Mouse (Mus musculus) limb, embryonic 14.5 days (tissue): Measurements from ENCODE around the gene Grid2ip. TPM values are rescaled to one million over a fixed set of nuclear protein-coding genes. Genes with fewer than 3 reads are reported as not detected.

ENCODE experiments used
- ATAC-seq: fragments of 200-750 bp; cut with Nextera tagmentation; 2 replicates; pipeline ENCODE4 v1.8.0; 2017; ENCODE audit warnings: low read depth, moderate number of reproducible peaks, moderate TSS enrichment; ENCODE audit not compliant: low FRiP score
- DNase-seq: peaks from one replicate; pipeline ENCODE4 v3.0.0-alpha.2; 2015; ENCODE audit warnings: low spot score
- H3K27ac ChIP-seq: fragments of 300-500 bp; sonication (generic); replicated peaks from 2 replicates; pipeline ENCODE4 v1.5.1; 2014; ENCODE audit warnings: low read depth, mild to moderate bottlenecking, low read length, moderate library complexity, mixed read lengths
- H3K27me3 ChIP-seq: fragments of 300-500 bp; sonication (generic); 2 replicates; pipeline ENCODE4 v1.6.1; 2014; ENCODE audit warnings: low read length, mixed read lengths; ENCODE audit not compliant: control insufficient read depth, insufficient read depth
- H3K36me3 ChIP-seq: fragments of 300-500 bp; sonication (generic); 2 replicates; pipeline ENCODE4 v1.6.1; 2014; ENCODE audit warnings: mild to moderate bottlenecking, low read length, moderate library complexity, mixed read lengths; ENCODE audit not compliant: control insufficient read depth, insufficient read depth
- H3K4me1 ChIP-seq: fragments of 300-500 bp; sonication (generic); 2 replicates; pipeline ENCODE4 v1.6.1; 2014; ENCODE audit warnings: antibody characterized with exemption, low read length, mixed read lengths; ENCODE audit not compliant: control insufficient read depth, insufficient read depth
- H3K4me2 ChIP-seq: fragments of 300-500 bp; sonication (generic); replicated peaks from 2 replicates; pipeline ENCODE4 v1.6.1; 2014; ENCODE audit warnings: low read depth, mild to moderate bottlenecking, low read length, moderate library complexity; ENCODE audit not compliant: severe bottlenecking
- H3K4me3 ChIP-seq: fragments of 300-500 bp; sonication (generic); replicated peaks from 2 replicates; pipeline ENCODE4 v1.5.1; 2014; ENCODE audit warnings: low read length
- H3K9ac ChIP-seq: fragments of 300-500 bp; sonication (generic); 2 replicates; pipeline ENCODE4 v1.6.1; 2014; ENCODE audit warnings: mild to moderate bottlenecking, low read depth, low read length, moderate library complexity; ENCODE audit not compliant: severe bottlenecking
- H3K9me3 ChIP-seq: fragments of 300-500 bp; sonication (generic); 2 replicates; pipeline ENCODE4 v1.6.1; 2016; ENCODE audit warnings: low read length; ENCODE audit not compliant: control insufficient read depth
- POLR2A ChIP-seq: fragments of 200-500 bp; IDR thresholded peaks from 2 replicates; pipeline ENCODE4 v1.8.0; 2012; ENCODE audit warnings: inconsistent platforms, mild to moderate bottlenecking, moderate library complexity, borderline replicate concordance; ENCODE audit not compliant: insufficient read depth, insufficient read length; ENCODE audit errors: extremely low read depth
- WGBS: fragments of 180-500 bp; shearing (Covaris S2); extraction: QIAGEN DNeasy Blood & Tissue Kit; methylation state at CpG from one replicate; pipeline ENCODE4 v1.1.7; 2014; 5-methylcytosine and 5-hydroxymethylcytosine counted together
- polyA plus RNA-seq, 2 experiments: library from polyadenylated mRNA; depleted of rRNA in 1 of 2; stranded (reverse) in 1 of 2; unstranded in 1 of 2; fragments of >200 nt; fragmentation: Nextera tagmentation in 1 of 2; extraction: Ambion mirVana in 1 of 2; gene quantifications; 2 replicates each; pipeline versions ENCODE4 v1.2.1 to v1.2.3; 2012 to 2014

The Grid2ip gene
- polyA plus RNA-seq, 2 experiments, result 0.89 to 1.5 TPM

- H3K4me3 ChIP-seq, result peak overlapping the region; percentile 78
- peak overlapping the region; percentile 97; the same call in 1 of the 2 replicates for H3K9ac ChIP-seq
Observed at GRCm38 (mm10) chr5:143405200-143405599, 48.1 kb downstream of the Grid2ip start.

GRCm38 (mm10) chr5:143406548-143406947, 49.4 kb downstream of the Grid2ip start:
- ATAC-seq, result no peak
- Histone ChIP-seq H3K36me3 (peaks cover 50% of the 10 kb centered on the region), H3K4me2 (no peak overlapping the region), H3K9ac (no peak overlapping the region), H3K9me3 (no peaks in the 10 kb centered on the region), H3K27me3 (no peaks in the 10 kb centered on the region), H3K4me3 (no peak overlapping the region), H3K27ac (no peak overlapping the region), H3K4me1 (peaks cover 12% of the 10 kb centered on the region)
- 94% methylated on average over 9 of the region's 9 CpGs for WGBS
- TF ChIP-seq POLR2A, result no peak
- no peak for DNase-seq

More at GRCm38 (mm10) chr5:143405200-143405599, 48.1 kb downstream of the Grid2ip start:
- Histone ChIP-seq H3K4me2 (peak overlapping the region; percentile 70), H3K27ac (no peak overlapping the region), H3K36me3 (peaks cover 36% of the 10 kb centered on the region), H3K9me3 (no peaks in the 10 kb centered on the region), H3K27me3 (no peaks in the 10 kb centered on the region), H3K4me1 (peaks cover 12% of the 10 kb centered on the region)
- WGBS, result 83% methylated on average over 9 of the region's 9 CpGs
- DNase-seq, result no peak
- no peak for TF ChIP-seq POLR2A
- no peak for ATAC-seq

- H3K36me3 ChIP-seq, result peaks cover 72% of the 10 kb centered on the region
- ATAC-seq, result no peak
- 85% methylated on average over 3 of the region's 3 CpGs for WGBS
Observed at GRCm38 (mm10) chr5:143409239-143409638, 52.1 kb downstream of the Grid2ip start.

GRCm38 (mm10) chr5:143410841-143411395, 53.8 kb downstream of the Grid2ip start:
- Histone ChIP-seq H3K9ac (no peak overlapping the region), H3K27ac (no peak overlapping the region), H3K4me3 (no peak overlapping the region), H3K4me2 (no peak overlapping the region), H3K27me3 (no peaks in the 10 kb centered on the region), H3K36me3 (peaks cover 74% of the 10 kb centered on the region), H3K4me1 (no peaks in the 10 kb centered on the region), H3K9me3 (no peaks in the 10 kb centered on the region)
- DNase-seq (no peak), ATAC-seq (no peak)
- WGBS, result 87% methylated on average over 4 of the region's 4 CpGs
- no peak for TF ChIP-seq POLR2A

More at GRCm38 (mm10) chr5:143409239-143409638, 52.1 kb downstream of the Grid2ip start:
- Histone ChIP-seq H3K27ac (no peak overlapping the region), H3K4me3 (no peak overlapping the region), H3K4me1 (peaks cover 10% of the 10 kb centered on the region), H3K9me3 (no peaks in the 10 kb centered on the region), H3K4me2 (no peak overlapping the region), H3K27me3 (no peaks in the 10 kb centered on the region), H3K9ac (no peak overlapping the region)
- DNase-seq, result no peak
- no peak for TF ChIP-seq POLR2A

GRCm38 (mm10) chr5:143421484-143421883, 64.3 kb downstream of the Grid2ip start:
- Histone ChIP-seq H3K4me3 (no peak overlapping the region), H3K27ac (no peak overlapping the region), H3K9ac (no peak overlapping the region), H3K4me2 (no peak overlapping the region), H3K27me3 (no peaks in the 10 kb centered on the region), H3K4me1 (no peaks in the 10 kb centered on the region), H3K9me3 (no peaks in the 10 kb centered on the region), H3K36me3 (peaks cover 63% of the 10 kb centered on the region)
- ATAC-seq (no peak), DNase-seq (no peak)
- 86% methylated on average over 4 of the region's 4 CpGs for WGBS
- TF ChIP-seq POLR2A, result no peak

GRCm38 (mm10) chr5:143422990-143423389, 65.9 kb downstream of the Grid2ip start:
- 82% methylated on average over 4 of the region's 4 CpGs for WGBS
- H3K4me3 ChIP-seq, result no peak overlapping the region
- H3K4me1 ChIP-seq, result no peaks in the 10 kb centered on the region
- no peak for DNase-seq
- no peak overlapping the region for H3K4me2 ChIP-seq
- no peak for TF ChIP-seq POLR2A
- H3K9ac ChIP-seq, result no peak overlapping the region
- H3K27me3 ChIP-seq, result no peaks in the 10 kb centered on the region
- no peak for ATAC-seq
- H3K36me3 ChIP-seq, result peaks cover 49% of the 10 kb centered on the region
- H3K9me3 ChIP-seq, result no peaks in the 10 kb centered on the region
- no peak overlapping the region for H3K27ac ChIP-seq
